Mouse (Mus musculus) kidney, adult 10 weeks (tissue): ENCODE results near the gene Tmed11. TPM values are rescaled to one million over a fixed set of nuclear protein-coding genes. Genes with fewer than 3 reads are reported as not detected.

ENCODE experiments used
- polyA plus RNA-seq: library from polyadenylated mRNA; stranded (reverse); fragments of 350-450 nt; fragmentation: Illumina TruSeq; extraction: RNeasy Lipid Tissue Mini Kit (QIAGEN cat#74804); gene quantifications from one replicate; pipeline ENCODE4 v1.2.3, GENCODE M21; 2014; ENCODE audit warnings: low read depth, low replicate concordance

Tmed11 gene
- not detected for polyA plus RNA-seq

GRCm38 (mm10) chr5:108795263-108795662 lies at the start of gene Tmed11:
Tmed11 (minus strand) TSS chr5:108795363.

GRCm38 (mm10) chr5:108808750-108809149 lies 13.6 kb upstream of the Tmed11 start, which contains the start of gene Vmn2r8:
Vmn2r8 (minus strand) TSS chr5:108808850.

GRCm38 (mm10) chr5:108774630-108775306 lies 20.4 kb downstream of the Tmed11 start, which contains the start of gene Rnf212:
Rnf212 (minus strand) TSS chr5:108774982.

Other genes starting within 250 kb of the Tmed11 start
- gene Cplx1, start 245.3 kb downstream of the Tmed11 start, polyA plus RNA-seq, result not detected
- gene Gak, start 165.6 kb downstream of the Tmed11 start, polyA plus RNA-seq, result 55.0 TPM
- gene Tmem175, start 165.6 kb downstream of the Tmed11 start, polyA plus RNA-seq, result 24.1 TPM
- gene Idua, start 135.0 kb downstream of the Tmed11 start, polyA plus RNA-seq, result 5.1 TPM
- gene Dgkq, start 125.7 kb downstream of the Tmed11 start, polyA plus RNA-seq, result 9.8 TPM
- 13.5 TPM for gene Slc26a1, start 119.8 kb downstream of the Tmed11 start, polyA plus RNA-seq
- 4.3 TPM for gene Fgfrl1, start 103.0 kb downstream of the Tmed11 start, polyA plus RNA-seq
- not detected for gene Rnf212, start 20.4 kb downstream of the Tmed11 start, polyA plus RNA-seq
- not detected for gene Vmn2r8, start 13.5 kb upstream of the Tmed11 start, polyA plus RNA-seq
- not detected for gene Vmn2r9, start 57.2 kb upstream of the Tmed11 start, polyA plus RNA-seq
- gene Vmn2r10, start 211.2 kb upstream of the Tmed11 start, polyA plus RNA-seq, result not detected